Mouse (Mus musculus) layer of hippocampus, adult 8-10 months (tissue): ENCODE measurements around the gene Dgkh. TPM values are rescaled to one million over a fixed set of nuclear protein-coding genes. Genes with fewer than 3 reads are reported as not detected.
"Not testable (repeated sequence)": the region's sequence is repeated elsewhere in the genome, so short reads cannot be mapped to it uniquely, and the experiment has no call there.

Source experiments
- DNase-seq, 2 experiments: peaks; one replicate each; pipeline ENCODE4 v3.0.0; 2022; ENCODE audit warnings: low spot score in 2 of 2
- total RNA-seq, 4 experiments: library from RNA; stranded (reverse); gene quantifications; 2 replicates each; pipeline ENCODE4 v1.2.4; 2022

Gene Dgkh
- total RNA-seq, 4 experiments from 2014 or later: 83.7 to 94.4 (median 90.7) TPM

DNA sequence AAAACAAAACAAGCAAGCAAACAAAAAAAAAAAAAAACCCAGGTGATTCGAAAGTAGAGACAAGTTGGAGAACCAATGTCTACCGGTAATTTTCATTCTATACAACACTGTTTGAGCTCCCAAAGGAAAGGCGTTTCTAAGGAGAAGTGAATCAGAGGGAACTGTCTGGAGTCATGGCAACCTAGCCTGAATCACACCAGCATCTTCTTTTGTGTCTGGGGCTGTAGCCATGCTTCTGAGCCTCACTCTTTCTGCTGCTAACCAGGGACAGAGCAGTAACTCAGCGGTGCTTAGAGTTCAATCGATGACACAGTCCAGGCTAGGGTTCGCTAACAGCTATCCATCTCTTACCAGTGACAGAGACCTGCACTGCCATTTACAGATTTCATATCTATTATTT, 99.8 kb downstream of the Dgkh start:
- DNase-seq: no peak

- no peak for DNase-seq
Observed at GRCm38 (mm10) chr14:78630923-78631875, 101.4 kb downstream of the Dgkh start.

GRCm38 (mm10) chr14:78627516-78628275, 104.9 kb downstream of the Dgkh start:
- peak; percentile 33 to 49 for DNase-seq

GRCm38 (mm10) chr14:78618883-78619295, 113.7 kb downstream of the Dgkh start:
- DNase-seq: no peak

GRCm38 (mm10) chr14:78613569-78613968, 119.0 kb downstream of the Dgkh start:
- no peak for DNase-seq

- DNase-seq: no peak
Observed at GRCm38 (mm10) chr14:78612111-78612788, 120.3 kb downstream of the Dgkh start.

- DNase-seq: no peak
Observed at GRCm38 (mm10) chr14:78594916-78595315, 137.7 kb downstream of the Dgkh start.

GRCm38 (mm10) chr14:78592965-78593364, 139.6 kb downstream of the Dgkh start:
- no peak for DNase-seq

- DNase-seq: peak in 1 of 2 experiments; percentile 64
Observed at GRCm38 (mm10) chr14:78590335-78590734, 142.2 kb downstream of the Dgkh start.

DNA sequence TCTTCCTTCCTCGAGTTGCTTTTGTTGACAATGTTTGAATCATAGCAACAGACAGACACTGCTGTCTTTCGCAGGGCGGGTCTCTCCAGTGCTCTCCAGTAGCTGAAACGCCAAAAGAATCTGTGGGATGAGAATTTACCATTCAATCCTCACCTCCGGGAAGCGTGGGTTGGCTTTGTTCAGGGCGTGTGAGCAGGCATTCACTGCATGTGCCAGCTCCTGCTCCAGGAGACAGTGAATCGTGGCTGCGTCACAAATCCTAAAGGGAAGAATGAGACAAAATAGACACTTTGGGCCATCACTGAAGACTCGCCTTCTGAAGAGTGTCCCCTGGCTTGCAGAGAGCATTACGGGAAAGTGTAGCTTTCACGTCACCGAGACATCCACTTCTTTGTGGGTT, 148.4 kb downstream of the Dgkh start:
- peak in 1 of 2 experiments; percentile 35 for DNase-seq

GRCm38 (mm10) chr14:78583168-78583567, 149.4 kb downstream of the Dgkh start:
- no peak for DNase-seq

GRCm38 (mm10) chr14:78575899-78576298, 156.7 kb downstream of the Dgkh start:
- no peak for DNase-seq

- no peak for DNase-seq
Observed at GRCm38 (mm10) chr14:78568410-78568809, 164.2 kb downstream of the Dgkh start.

DNA sequence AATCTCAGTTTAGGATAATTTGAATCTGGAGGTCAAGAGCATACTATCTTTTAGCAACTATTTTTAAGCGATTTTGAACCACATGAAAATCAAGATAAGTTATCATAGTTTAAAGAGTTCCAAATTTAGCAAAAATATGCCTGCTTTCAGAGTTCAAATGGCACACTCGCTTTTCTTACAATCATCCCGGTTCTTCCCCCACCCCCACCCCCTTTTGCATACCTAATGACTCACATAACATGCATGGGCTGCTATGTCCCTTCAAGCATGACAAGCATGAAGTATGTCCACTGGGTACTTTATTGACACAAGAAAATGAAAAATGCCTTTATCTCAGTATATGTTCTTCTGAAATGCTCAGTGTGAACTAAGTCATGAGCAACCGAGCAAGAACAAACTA, 166.1 kb downstream of the Dgkh start:
- no peak for DNase-seq

DNA sequence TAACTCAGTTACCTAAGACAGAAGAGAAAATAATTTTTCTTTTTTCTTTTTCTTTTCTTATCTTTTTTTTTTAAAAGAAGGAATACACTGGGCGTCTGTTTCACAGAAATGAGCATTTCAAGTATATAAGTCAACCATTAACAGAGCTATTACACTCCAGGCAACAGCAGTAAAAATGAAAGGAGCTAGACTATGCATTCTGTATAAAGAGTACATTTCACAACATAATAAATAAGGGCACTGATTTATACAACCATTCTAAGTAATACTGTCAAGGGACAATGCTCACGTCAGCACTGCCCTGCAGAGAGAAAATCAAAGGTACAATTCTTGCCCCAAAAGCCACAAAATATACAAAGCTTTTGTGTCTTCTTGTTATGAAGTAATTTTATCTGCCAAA, 168.3 kb downstream of the Dgkh start:
- DNase-seq: no peak

DNA sequence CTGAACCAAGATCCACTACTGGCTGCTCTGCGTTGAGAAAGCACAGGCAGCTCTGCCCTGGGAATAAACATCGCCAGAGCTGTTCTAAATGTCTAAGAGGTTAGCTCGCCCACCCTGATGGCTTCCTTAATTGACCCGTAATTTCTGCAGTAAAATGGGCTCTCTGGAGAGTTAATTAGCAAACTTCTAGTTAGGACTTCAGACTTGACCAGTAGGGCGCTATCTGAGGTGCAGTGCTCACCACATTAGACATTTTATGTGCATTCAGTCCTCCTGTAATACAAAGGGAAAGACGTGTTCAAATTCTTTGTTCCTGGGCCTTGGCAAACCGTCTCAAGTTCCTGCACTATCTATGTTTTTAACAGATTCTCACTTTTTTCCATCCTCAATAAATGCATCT, 169.4 kb downstream of the Dgkh start:
- no peak for DNase-seq

- no peak for DNase-seq
Observed at GRCm38 (mm10) chr14:78562121-78562520, 170.5 kb downstream of the Dgkh start.

DNA sequence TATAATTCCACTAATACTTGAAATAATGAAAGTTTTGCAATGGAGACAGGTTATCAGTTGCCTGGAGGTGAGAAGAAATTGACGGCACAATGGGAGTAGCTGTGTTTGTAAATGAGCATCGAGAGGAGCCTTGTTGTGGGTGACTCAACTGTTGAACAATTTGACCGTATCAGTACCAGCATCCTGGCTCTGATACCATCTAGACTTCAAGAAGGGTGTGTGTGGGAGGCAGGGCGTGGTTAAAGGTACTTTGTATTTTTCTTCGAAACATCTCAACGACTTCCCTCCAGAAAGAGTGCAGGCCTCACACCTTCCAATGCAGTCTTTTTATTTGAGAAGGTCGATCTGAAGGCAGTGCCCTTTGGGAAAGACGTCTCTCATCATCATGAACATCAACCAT, 173.5 kb downstream of the Dgkh start:
- DNase-seq: no peak

- DNase-seq: not testable (repeated sequence)
Observed at GRCm38 (mm10) chr14:78554830-78555229, 177.7 kb downstream of the Dgkh start.

DNA sequence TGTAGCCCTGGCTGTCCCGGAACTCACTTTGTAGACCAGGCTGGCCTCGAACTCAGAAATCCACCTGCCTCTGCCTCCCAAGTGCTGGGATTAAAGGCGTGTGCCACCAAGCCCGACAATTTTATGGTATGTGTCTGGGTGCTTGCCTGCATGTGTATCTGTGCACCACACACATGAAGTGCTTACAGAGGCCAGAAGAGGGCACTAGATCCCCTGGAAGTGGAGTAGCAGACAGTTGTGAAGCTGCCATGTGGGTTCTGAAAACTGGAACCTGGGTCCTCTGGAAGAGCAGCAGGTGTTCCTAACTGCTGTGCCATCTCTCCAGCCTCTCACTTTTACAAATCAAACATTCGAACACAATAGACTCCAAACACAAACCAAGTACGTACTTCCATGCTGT, 178.9 kb downstream of the Dgkh start:
- no peak for DNase-seq

DNA sequence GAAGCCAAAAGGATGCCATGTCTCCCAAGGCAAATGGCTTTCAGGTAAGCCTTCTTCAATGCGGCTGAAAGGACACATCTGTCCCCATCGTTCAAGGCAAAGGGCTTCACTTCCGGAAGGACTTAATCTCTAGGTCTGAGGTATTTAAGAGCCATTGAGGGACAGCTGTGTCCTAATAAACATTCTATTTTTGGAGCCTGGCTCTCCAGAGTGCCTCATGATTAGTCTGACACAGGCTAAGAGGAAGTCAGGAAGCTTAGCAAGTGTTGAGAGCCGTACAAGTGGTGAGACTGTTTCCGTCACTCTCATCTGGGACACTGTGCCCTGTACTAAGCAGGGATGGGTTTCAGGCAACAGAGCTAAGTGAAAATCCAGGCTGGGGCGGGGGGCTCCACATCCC, 183.8 kb downstream of the Dgkh start:
- DNase-seq: no peak

DNA sequence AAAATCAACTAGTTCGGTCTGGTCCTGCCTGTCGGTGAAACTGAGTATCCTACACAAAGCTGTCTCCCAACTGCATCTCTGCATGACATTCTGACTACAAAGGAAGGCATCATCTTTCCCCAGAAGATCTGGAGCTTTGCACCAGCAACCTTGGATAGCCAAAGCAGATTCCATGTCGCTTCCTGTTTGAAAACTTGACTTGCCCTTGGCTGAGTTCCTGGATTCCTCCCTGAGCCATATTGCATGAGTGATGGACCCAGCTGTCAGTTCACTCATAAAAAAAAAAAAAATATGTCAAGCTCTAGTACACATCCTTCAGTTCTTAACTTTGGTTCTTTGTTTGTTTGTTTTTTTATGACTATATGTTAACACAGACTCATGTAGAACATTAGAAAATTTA, 191.3 kb downstream of the Dgkh start:
- DNase-seq: no peak
